Mouse (Mus musculus): Measurements from ENCODE around the gene Cabp2.

GRCm38 (mm10) chr19:4099056-4099455, 17.7 kb downstream of the Cabp2 start:
- TF ChIP-seq CTCF (IDR thresholded peaks at IDR 0.05) (peak; percentile 99; the same call in 1 of the 2 replicates), EP300 (IDR thresholded peaks at IDR 0.05; ENCODE audit: insufficient read depth, low read depth, low read length) (peak; percentile 89; the same call in 1 of the 2 replicates), POLR2A (IDR thresholded peaks at IDR 0.05; ENCODE audit: insufficient read depth, low read depth, low read length) (no peak)
